Mouse (Mus musculus): ENCODE measurements around the gene Slc7a5.

Gene Slc7a5

GRCm38 (mm10) chr8:121906542-121907512 lies 667 bp downstream of the Slc7a5 start:
- peak in 1 of 2 experiments; percentile 21 for DNase-seq

DNA sequence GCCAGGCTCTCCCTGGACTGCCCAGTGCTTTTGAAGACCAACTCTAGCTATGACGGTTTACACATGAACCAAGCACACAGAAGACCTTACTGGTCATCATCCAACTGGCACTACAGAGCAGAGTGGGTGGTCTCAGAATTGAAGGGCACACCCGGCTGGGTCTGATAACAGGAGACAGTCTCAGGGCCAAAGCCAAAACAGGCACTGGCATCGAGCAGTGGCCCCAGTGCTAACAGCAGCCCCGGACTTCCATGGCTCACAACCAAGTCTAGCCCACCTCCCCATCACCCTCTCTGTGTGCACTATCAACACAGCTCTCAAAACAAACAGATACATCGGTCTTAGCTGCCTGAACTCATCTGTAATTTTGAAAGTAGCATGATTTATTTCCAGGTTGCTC lies 1.6 kb downstream of the Slc7a5 start:
- no peak for DNase-seq

GRCm38 (mm10) chr8:121905420-121905819 lies 2.1 kb downstream of the Slc7a5 start:
- no peak for DNase-seq

DNA sequence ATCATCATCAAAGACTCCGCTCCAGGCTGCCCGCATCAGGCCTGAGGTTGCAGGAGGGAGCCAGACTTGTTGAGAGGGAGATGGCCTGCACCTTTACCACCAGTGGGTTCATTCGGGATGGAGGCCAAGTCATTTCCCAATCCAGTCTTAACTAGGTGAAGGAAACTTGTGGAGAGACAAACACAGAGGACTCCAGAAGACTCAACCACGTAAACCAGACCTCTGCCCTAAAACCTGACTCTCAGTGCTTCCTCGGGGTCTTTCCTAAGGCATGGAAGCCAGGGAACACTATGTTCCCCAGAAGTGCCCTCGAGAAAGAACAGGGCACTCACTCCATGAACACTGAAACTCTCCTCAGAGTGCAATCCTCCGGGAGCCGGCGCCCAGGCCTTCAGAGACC lies 2.5 kb downstream of the Slc7a5 start:
- no peak for DNase-seq

GRCm38 (mm10) chr8:121903977-121904376 lies 3.5 kb downstream of the Slc7a5 start:
- DNase-seq: no peak

DNA sequence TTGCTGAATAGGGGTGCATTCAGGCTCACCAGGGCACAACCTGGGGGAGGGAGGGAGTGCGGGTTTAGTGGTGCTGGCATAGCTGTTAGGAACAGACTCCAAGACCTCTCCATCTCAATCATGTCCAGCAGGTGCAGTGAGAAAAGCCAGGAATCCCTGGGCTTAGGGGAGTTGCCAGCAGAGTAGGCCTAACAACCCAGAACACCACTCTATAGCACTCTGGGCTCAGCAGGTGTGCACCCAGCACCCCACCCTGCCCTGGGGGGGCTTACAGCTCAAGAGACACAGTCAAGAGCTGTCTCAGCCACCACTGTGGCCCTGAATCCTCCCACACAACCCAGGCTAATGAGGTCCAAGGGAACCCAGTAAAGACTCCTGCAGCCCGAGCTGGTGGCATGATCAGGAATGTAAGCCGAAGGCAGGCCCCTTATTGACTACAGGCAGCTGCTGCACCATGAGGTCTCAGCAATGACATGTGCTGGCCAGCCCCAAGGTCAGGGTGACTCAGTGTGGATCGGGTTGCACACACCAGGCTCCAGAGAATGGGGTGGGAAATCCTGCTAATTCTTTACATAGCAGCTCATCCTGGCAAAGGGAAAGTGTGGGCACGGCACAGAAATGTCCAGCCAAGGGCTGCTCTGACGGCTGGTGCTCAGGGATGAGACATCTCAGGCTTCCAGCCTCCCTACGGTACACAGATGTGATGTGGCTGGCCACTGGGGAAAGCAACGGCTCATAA lies 5.8 kb downstream of the Slc7a5 start:
- DNase-seq: no peak

DNA sequence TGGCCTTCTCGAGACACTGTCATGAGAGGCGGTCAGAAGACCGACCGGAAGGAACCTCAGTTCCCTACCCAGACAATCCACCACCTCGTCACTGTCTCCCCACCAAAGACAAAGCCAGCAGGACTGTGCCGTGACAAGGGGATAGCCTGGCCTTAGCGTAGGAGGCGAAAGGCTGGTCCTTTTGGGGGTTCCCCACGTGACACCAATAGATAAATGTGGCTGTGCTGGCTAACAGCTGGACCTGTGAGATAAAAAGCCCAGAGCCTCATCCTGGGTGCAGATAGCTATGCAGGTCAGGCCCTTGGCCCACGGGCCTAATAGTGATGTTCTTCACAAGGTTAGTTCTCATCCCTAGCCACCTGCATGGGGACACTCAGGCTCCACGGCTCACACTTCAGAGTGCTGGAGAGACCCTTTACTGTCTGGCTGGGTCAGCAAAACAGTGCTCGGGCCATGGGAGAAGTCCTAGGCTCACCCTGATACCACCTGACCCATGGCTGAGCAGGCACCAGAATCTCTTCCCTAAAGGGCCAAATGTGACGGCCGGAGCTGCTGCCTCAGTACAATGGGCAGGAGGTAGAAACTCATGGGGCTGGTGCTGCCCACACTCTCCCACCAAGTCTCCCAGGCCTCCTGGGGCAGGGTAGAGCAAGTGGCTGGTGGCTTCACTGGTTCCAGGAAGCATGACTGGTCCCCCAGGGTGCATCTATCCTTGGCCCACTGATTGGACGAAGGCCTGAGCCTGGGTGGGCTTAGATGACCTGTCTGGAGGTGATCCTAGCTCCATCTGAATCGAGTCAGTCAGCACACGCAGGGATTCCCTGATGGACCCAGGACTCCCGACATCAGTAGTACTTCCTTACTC lies 8.1 kb downstream of the Slc7a5 start:
- no peak for DNase-seq

DNA sequence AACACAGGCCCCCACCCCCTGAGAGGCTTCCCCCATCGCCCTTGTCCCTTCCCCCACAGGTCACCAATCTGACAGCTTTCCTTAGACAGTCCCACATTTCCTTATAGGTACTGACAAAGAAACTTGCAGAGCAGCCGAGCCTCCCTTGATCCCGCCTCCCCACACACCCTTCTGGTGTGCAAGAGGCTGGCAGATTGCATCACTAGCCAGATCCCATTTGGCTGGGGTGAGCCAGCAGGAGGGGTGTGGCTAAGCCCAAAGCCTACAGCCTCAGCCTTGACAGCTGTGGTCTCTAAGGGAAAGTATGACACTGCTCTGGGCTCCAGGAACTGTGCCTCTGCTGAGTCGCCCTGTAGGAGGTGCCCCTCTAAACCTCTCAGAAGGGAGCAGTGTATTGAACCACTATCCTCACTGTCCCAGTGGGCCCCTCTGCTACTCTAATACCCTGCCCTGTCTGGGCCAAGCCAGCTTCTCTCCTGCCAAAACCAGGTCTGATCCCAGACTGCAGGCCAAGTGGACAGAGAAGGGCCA lies 9.0 kb downstream of the Slc7a5 start:
- DNase-seq: peak; percentile 51 to 63

- DNase-seq: peak; percentile 69 to 72
Measured at GRCm38 (mm10) chr8:121897871-121898381, 9.6 kb downstream of the Slc7a5 start.

DNA sequence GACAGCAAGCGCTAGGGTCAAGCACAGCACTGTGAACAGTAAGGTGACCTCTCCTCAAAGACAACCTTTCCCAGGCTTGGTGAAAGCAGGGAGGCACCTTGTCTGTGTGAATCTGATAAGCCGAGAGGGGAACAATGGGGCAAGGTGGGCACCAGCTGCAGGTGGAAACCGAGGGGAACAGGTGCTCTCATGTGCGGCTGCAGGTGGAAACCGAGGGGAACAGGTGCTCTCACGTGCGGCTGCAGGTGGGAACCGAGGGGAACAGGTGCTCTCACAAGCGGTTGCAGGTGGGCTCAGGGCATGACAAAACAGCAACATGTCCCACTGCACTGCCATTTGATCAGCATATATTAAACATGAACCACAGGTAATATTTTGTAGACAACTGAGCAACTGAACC lies 10.3 kb downstream of the Slc7a5 start:
- DNase-seq: no peak

GRCm38 (mm10) chr8:121896476-121897145 lies 10.9 kb downstream of the Slc7a5 start:
- DNase-seq: peak; percentile 51 to 53

- peak in 1 of 2 experiments; percentile 28 for DNase-seq
Measured at GRCm38 (mm10) chr8:121895910-121896309, 11.6 kb downstream of the Slc7a5 start.

- no peak for DNase-seq
Measured at GRCm38 (mm10) chr8:121892875-121893274, 14.6 kb downstream of the Slc7a5 start.

DNA sequence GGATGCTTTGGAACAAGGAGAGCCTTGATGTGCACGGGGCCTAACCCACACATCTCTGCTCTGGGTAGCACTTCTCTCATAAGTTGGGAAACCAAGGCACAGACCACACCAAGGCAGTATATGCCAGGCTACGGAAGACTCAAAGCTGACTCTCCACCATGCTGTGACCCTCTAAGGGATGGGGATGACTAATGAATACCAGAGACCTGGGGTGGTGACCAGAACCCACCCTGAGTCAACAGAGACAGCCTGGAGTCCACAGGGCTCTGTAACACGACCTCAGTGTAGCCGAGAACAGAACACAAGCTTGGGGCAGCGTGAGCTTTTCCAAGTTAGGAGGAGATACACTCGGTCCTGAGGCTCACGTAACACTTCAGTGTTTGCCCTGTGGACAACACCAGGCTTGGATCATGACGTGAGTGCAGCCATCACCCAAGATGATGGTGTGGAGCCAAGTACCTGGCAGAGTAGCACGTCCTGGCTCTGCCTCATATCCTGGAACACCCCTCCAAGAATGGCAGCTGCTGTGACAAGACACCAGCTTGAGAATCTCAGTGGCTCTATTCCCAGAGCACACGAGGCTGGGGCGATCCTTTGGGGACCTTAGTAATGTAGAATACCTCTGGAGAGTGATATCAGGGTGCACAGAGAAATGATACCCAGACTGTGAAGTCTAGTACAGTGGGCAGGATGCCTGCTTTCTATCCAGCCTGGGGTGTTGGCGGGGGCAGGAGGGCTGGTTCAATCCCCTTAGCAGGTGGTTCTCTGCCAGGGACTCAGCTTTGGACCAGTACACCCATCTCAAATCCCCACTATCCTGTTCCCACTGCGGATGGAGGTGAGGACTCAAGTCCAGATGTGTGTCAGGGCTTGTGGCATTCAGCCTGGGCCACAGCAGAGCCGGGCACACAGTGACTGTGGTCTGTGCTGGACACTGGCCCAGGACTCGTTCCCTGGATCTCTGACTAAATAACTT lies 17.4 kb downstream of the Slc7a5 start:
- DNase-seq: no peak

DNA sequence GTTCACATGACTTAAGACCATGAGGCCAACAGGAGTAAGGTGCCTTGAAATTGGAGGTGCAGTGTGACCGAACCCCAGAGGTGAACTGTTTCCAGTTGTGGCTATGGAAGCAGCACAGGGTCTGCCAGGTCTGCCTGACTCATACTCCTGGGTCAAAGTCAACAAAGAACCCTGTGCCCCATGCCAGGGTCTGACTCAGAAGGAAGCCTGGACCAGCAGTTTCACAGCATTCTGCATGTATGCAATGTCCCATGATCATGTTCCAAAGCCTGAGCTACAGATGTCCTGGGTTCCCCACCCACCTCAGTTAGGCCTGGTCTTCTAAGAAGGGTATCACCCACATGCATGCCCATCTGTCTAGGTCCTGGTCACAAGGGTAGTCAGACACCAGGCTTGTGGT lies 18.2 kb downstream of the Slc7a5 start:
- no peak for DNase-seq

- DNase-seq: no peak
Measured at GRCm38 (mm10) chr8:121887547-121887946, 19.9 kb downstream of the Slc7a5 start.

DNA sequence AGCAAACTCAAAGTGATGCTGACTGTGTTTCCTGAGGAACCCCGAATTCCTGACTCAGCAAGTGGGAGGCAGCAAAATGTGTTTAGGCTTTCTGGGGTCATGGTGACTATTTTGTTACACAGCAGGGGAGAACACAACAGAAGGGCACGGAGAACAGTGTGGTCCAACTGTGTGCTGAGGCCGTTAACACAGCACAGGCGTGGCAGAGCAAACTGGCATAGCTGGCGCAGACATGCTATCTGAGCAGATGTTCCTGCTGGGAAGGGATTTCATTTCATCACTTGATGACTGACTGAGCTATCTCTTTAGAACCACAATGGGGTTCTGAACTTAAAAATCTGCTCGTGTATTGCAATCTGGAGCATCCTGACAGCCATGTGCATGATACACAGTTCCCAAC lies 22.1 kb downstream of the Slc7a5 start:
- no peak for DNase-seq

DNA sequence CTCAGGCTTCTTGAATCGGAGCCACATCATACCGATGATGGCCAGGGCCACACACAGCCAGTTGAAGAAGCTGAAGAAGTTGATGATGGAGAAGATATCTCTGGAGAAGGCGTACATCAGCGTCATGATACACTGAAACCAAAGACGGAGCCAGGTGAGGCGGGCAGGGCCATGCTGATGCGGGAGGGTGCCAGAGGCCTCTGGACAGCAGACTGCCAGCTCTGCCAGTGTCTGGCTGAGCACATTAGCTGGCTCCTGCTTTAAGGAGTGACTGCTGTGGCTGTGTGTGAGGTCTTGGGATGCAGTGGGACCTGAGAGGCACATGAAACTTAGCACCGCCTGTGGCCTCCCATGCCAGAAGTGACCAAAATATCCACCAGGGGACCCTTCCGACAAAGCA lies 22.5 kb downstream of the Slc7a5 start:
- no peak for DNase-seq

DNA sequence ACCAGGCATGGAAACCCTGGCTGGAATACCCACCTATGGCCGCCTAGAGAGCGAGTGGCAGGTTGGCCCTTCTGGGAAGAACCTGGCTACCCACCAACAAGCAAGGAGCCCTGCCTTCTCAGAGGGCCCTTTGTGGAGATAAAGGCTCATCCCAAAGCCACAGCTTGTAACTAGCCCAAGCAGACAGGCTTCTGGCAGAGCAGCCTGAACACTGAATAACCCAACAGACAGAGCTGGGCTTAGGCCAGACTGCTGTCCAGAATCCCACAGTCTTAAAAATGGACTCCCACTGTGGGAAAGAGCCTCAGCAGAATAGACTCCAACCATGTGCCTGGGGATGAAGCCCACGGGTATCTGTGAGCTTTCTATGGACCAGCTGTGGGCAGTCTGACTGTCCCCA lies 23.3 kb downstream of the Slc7a5 start:
- DNase-seq: no peak

- no peak for DNase-seq
Measured at GRCm38 (mm10) chr8:121881921-121882320, 25.6 kb downstream of the Slc7a5 start.

Measured in kidney, postnatal 36 days (tissue).